Mouse (Mus musculus) MEL (cell line): ENCODE results near the gene Lrat. TPM values are rescaled to one million over a fixed set of nuclear protein-coding genes. Genes with fewer than 3 reads are reported as not detected.

Source experiments
- DNase-seq: peaks from one replicate; pipeline ENCODE4 v3.0.0; 2011; ENCODE audit warnings: low read depth, low spot score
- H3K27ac ChIP-seq: 2 replicates; pipeline ENCODE4 v1.5.1; 2012; ENCODE audit warnings: low read depth, mild to moderate bottlenecking, control low read depth, low read length, moderate library complexity; ENCODE audit not compliant: control insufficient read depth
- H3K27me3 ChIP-seq, 2 experiments: fragments of 150-350 bp in 1 of 2; sonication (generic) in 1 of 2; 2 replicates each; pipeline ENCODE4 v1.6.1; 2012; ENCODE audit warnings: low read length in 2 of 2, mild to moderate bottlenecking in 2 of 2, improper control_type of control experiment in 1 of 2, moderate library complexity in 1 of 2; ENCODE audit not compliant: insufficient read depth in 2 of 2, control insufficient read depth in 1 of 2
- H3K36me3 ChIP-seq, 2 experiments: 2 replicates each; pipeline ENCODE4 v1.6.1; 2012 to 2014; ENCODE audit warnings: low read length in 2 of 2, improper control_type of control experiment in 1 of 2, inconsistent platforms in 1 of 2, mild to moderate bottlenecking in 1 of 2; ENCODE audit not compliant: insufficient read depth in 2 of 2, control insufficient read depth in 1 of 2
- H3K4me1 ChIP-seq, 2 experiments: fragments of 150-350 bp in 1 of 2; sonication (generic) in 1 of 2; 2 replicates each; pipeline ENCODE4 v1.6.1; 2012; ENCODE audit warnings: low read length in 2 of 2, improper control_type of control experiment in 1 of 2, mild to moderate bottlenecking in 1 of 2; ENCODE audit not compliant: insufficient read depth in 2 of 2, control insufficient read depth in 1 of 2
- H3K4me3 ChIP-seq, 2 experiments: fragments of 150-350 bp in 1 of 2; sonication (generic) in 1 of 2; 2 replicates each; pipeline ENCODE4 v1.5.1; 2012; ENCODE audit warnings: low read depth in 2 of 2, low read length in 2 of 2, mild to moderate bottlenecking in 2 of 2, moderate library complexity in 2 of 2, control low read depth in 1 of 2, improper control_type of control experiment in 1 of 2; ENCODE audit not compliant: control insufficient read depth in 1 of 2, insufficient read depth in 1 of 2
- H3K79me2 ChIP-seq: 2 replicates; pipeline ENCODE4 v1.6.1; 2012; ENCODE audit warnings: mild to moderate bottlenecking, low read length, moderate library complexity; ENCODE audit not compliant: control insufficient read depth, poor library complexity, insufficient read depth
- H3K9ac ChIP-seq: 2 replicates; pipeline ENCODE4 v1.6.1; 2012; ENCODE audit warnings: low read depth, mild to moderate bottlenecking, control low read depth, low read length, moderate library complexity; ENCODE audit not compliant: control insufficient read depth, poor library complexity, severe bottlenecking
- H3K9me3 ChIP-seq: fragments of 150-350 bp; sonication (generic); replicated peaks from 2 replicates; pipeline ENCODE4 v1.6.1; 2012; ENCODE audit warnings: mild to moderate bottlenecking, low read length, improper control_type of control experiment, moderate library complexity; ENCODE audit not compliant: insufficient read depth
- CTCF ChIP-seq, 3 experiments: IDR thresholded peaks in 2 of 3; conservative IDR thresholded peaks in 1 of 3; 2 replicates each; pipeline ENCODE4 v1.5.1; 2011 to 2012; ENCODE audit warnings: low read length in 3 of 3, low read depth in 2 of 3, mild to moderate bottlenecking in 2 of 3, improper control_type of control experiment in 1 of 3, inconsistent platforms in 1 of 3, mixed read lengths in 1 of 3, moderate library complexity in 1 of 3; ENCODE audit not compliant: control insufficient read depth in 1 of 3, insufficient read depth in 1 of 3, poor library complexity in 1 of 3, severe bottlenecking in 1 of 3
- ELF1 ChIP-seq: IDR thresholded peaks from 2 replicates; pipeline ENCODE4 v1.6.1; 2014; ENCODE audit warnings: low read depth, mild to moderate bottlenecking, inconsistent platforms, low read length, improper control_type of control experiment, moderate library complexity
- ETS1 ChIP-seq: IDR thresholded peaks from 2 replicates; pipeline ENCODE4 v1.6.1; 2012; ENCODE audit warnings: low read depth, mild to moderate bottlenecking, inconsistent platforms, low read length, improper control_type of control experiment, moderate library complexity
- GABPA ChIP-seq: IDR thresholded peaks from 2 replicates; pipeline ENCODE4 v1.6.1; 2012; ENCODE audit warnings: low read depth, mild to moderate bottlenecking, inconsistent platforms, low read length, improper control_type of control experiment, moderate library complexity
- HCFC1 ChIP-seq: IDR thresholded peaks from 2 replicates; pipeline ENCODE4 v1.6.1; 2012; ENCODE audit warnings: low read depth, mild to moderate bottlenecking, inconsistent platforms, low read length, improper control_type of control experiment, moderate library complexity
- JUND ChIP-seq: IDR thresholded peaks from 2 replicates; pipeline ENCODE4 v1.6.1; 2011; ENCODE audit warnings: low read depth, mild to moderate bottlenecking, improper control_type of control experiment, low read length
- MAX ChIP-seq: IDR thresholded peaks from 2 replicates; pipeline ENCODE4 v1.6.1; 2011; ENCODE audit warnings: low read length, improper control_type of control experiment
- MEF2A ChIP-seq: IDR thresholded peaks from 2 replicates; pipeline ENCODE4 v1.6.1; 2014; ENCODE audit warnings: low read depth, mild to moderate bottlenecking, inconsistent platforms, low read length, improper control_type of control experiment; ENCODE audit not compliant: poor library complexity, insufficient replicate concordance, severe bottlenecking; ENCODE audit errors: extremely low read depth
- MXI1 ChIP-seq: IDR thresholded peaks from 2 replicates; pipeline ENCODE4 v1.6.1; 2011; ENCODE audit warnings: mild to moderate bottlenecking, low read depth, low read length, improper control_type of control experiment
- MYB ChIP-seq: IDR thresholded peaks from 2 replicates; pipeline ENCODE4 v1.6.1; 2011; ENCODE audit warnings: mild to moderate bottlenecking, low read depth, low read length, improper control_type of control experiment
- MYC ChIP-seq: IDR thresholded peaks from 2 replicates; pipeline ENCODE4 v1.6.1; 2011; ENCODE audit warnings: low read depth, mild to moderate bottlenecking, low read length, improper control_type of control experiment, moderate library complexity
- POLR2AphosphoS2 ChIP-seq: IDR thresholded peaks from 2 replicates; pipeline ENCODE4 v1.6.1; 2011; ENCODE audit warnings: low read length, improper control_type of control experiment
- POLR2AphosphoS5 ChIP-seq: IDR thresholded peaks from 2 replicates; pipeline ENCODE4 v1.6.1; 2012; ENCODE audit warnings: low read depth, borderline replicate concordance, mild to moderate bottlenecking, inconsistent platforms, low read length, moderate library complexity, mixed read lengths
- RAD21 ChIP-seq: IDR thresholded peaks from 2 replicates; pipeline ENCODE4 v1.6.1; 2011; ENCODE audit warnings: mild to moderate bottlenecking, low read depth, low read length, improper control_type of control experiment
- USF2 ChIP-seq, 2 experiments: IDR thresholded peaks; 2 replicates each; pipeline ENCODE4 v1.6.1; 2011 to 2012; ENCODE audit warnings: improper control_type of control experiment in 2 of 2, low read length in 2 of 2, borderline replicate concordance in 1 of 2, inconsistent platforms in 1 of 2, low read depth in 1 of 2, mild to moderate bottlenecking in 1 of 2; ENCODE audit not compliant: insufficient read depth in 1 of 2
- ZMIZ1 ChIP-seq: IDR thresholded peaks from 2 replicates; pipeline ENCODE4 v1.6.1; 2012; ENCODE audit warnings: low read depth, mild to moderate bottlenecking, inconsistent platforms, low read length, improper control_type of control experiment, moderate library complexity
- polyA plus RNA-seq, 2 experiments: library from polyadenylated mRNA; stranded (reverse) in 1 of 2; unstranded in 1 of 2; fragments of >175 nt in 1 of 2; fragments of >200 nt in 1 of 2; gene quantifications; 2 replicates each; pipeline versions ENCODE4 v1.2.1 to v1.2.4; 2012; ENCODE audit warnings: low replicate concordance in 2 of 2, low read depth in 1 of 2; ENCODE audit not compliant: insufficient read length in 2 of 2, insufficient read depth in 1 of 2, missing spikeins in 1 of 2
- total RNA-seq: library from RNA; depleted of rRNA; stranded (reverse); fragments of 300-350 nt; gene quantifications from 2 replicates; pipeline ENCODE4 v1.2.3, GENCODE M21; 2012

Lrat gene
- total and polyA plus RNA-seq, 3 experiments: not detected

DNA sequence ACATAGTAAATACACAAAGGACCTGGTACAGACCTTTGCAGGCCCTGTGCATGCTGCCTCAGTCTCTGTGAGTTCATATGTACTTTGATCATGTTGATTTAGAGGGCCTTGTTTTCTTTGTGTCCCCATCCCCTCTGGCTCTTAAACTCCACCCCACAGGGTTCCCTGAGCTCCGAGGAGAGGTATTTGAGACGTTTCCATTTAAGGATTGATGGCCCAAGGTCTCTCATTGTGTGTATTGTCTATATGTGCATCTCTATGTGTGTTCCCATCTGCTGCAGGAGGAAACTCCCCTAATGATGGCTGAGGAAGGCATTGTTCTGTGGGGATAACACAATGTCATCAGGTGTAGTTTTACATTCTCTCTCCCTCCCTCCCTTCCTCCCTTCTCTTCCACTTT is 14.9 kb downstream of the Lrat start:
- no peak overlapping the region for H3K9ac ChIP-seq
- no peak for DNase-seq
- TF ChIP-seq MYC (no peak), HCFC1 (no peak), USF2 (IDR thresholded peaks at IDR 0.05; ENCODE audit: borderline replicate concordance in 1 of 2, insufficient read depth in 1 of 2, low read depth in 1 of 2, low read length in 2 of 2) (no peak), POLR2AphosphoS5 (no peak), ELF1 (no peak)
- TF ChIP-seq, all 39 proteins: peak for 0
- H3K27ac ChIP-seq: no peak overlapping the region
- no peaks in the 10 kb centered on the region for H3K79me2 ChIP-seq
- no peak overlapping the region for H3K4me3 ChIP-seq
- H3K27me3 ChIP-seq: no peaks in the 10 kb centered on the region
- H3K36me3 ChIP-seq: no peaks in the 10 kb centered on the region
- no peaks in the 10 kb centered on the region for H3K4me1 ChIP-seq
- H3K9me3 ChIP-seq: no peaks in the 10 kb centered on the region

DNA sequence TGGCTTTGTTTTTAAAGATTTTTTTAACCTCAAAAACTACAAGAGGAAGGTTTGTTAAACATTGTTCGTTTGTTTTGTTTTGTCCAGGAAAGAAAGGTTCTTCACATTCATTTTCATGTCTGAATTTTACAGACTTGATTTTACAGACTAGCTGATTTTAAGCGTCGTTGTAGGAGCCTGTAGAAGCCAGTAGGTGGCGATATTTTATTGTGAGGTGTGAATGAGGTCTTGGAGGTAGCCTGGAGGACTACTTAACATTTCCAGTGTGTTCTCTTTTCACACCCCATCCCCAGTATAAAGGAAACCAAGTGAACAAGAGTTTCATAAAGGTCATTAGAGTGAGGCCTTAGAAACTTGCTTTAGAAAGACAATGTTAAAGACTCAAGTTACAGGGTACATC is 26.5 kb downstream of the Lrat start:
- Histone ChIP-seq H3K4me1 (no peaks in the 10 kb centered on the region), H3K9me3 (no peaks in the 10 kb centered on the region), H3K27me3 (no peaks in the 10 kb centered on the region), H3K9ac (no peak overlapping the region), H3K27ac (no peak overlapping the region), H3K79me2 (no peaks in the 10 kb centered on the region), H3K4me3 (no peak overlapping the region), H3K36me3 (no peaks in the 10 kb centered on the region)
- TF ChIP-seq RAD21 (peak; percentile 3; the same call in 1 of the 2 replicates), ETS1 (no peak), MYB (no peak), GABPA (no peak), POLR2AphosphoS2 (no peak), JUND (no peak), MXI1 (no peak), CTCF (IDR thresholded peaks at IDR 0.05 in 2 of 3, conservative IDR thresholded peaks at IDR 0.05 in 1 of 3; ENCODE audit: control insufficient read depth in 1 of 3, insufficient read depth in 1 of 3, low read depth in 2 of 3, low read length in 3 of 3, poor library complexity in 1 of 3, severe bottlenecking in 1 of 3) (peak in 2 of 3 experiments; percentile 25 to 33; a peak in 4 of 6 replicates), MYC (no peak), MAX (no peak), HCFC1 (no peak), ZMIZ1 (no peak), MEF2A (no peak)
- peak; percentile 12 for DNase-seq
